Mouse (Mus musculus) embryonic fibroblast, embryonic 13.5 days (primary cell): ENCODE data around the gene Serac1.

Source experiments
- CTCF ChIP-seq: IDR thresholded peaks from 2 replicates; pipeline ENCODE4 v1.5.1; 2011; ENCODE audit warnings: mild to moderate bottlenecking, control low read depth, low read length, moderate library complexity, borderline replicate concordance; ENCODE audit not compliant: insufficient read depth
- POLR2A ChIP-seq: IDR thresholded peaks from 2 replicates; pipeline ENCODE4 v1.6.1; 2011; ENCODE audit warnings: low read depth, mild to moderate bottlenecking, control low read depth, low read length, moderate library complexity

DNA sequence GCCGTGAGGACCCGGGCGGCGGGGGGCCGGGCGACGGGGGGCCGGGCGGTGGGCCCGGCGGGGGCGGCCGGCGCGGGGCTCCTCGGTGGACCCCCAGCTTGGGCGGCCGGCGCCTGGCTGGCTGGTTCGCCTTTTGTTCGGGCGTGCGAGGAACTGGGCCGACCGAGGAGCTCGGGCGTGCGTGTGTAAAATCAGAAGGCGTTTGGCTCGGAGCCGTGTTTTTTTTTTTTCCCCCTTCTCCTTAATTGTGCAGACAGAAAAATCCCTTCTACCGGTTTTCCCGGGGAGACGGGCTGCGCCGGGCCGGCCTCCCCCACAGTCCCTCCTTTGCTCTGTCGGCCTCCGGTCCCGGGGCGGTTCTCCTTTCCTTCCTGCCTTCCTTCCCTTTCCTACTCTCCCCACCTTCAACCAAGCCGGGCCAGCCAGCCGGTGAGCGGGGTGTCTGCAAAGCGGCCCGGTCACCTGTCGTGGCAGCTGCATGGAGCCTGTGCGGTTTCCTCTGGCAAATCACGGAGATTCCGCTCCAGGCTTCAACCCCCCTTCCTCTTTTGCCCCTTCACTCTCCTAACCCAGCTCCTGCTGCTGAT, 27.6 kb upstream of the Serac1 start:
- TF ChIP-seq POLR2A (no peak; the same call in 1 of the 2 replicates), CTCF (no peak)
